Mouse (Mus musculus) lung, embryonic 14.5 days (tissue): ENCODE measurements at regions not wholly inside any gene's neighbourhood (a gene's known extent, or its start where the extent isn't known, plus 50 kb on each side); places are given as distances from the start of the nearest gene placed in this dataset.

ENCODE experiments used
- ATAC-seq: fragments of 200-750 bp; cut with Nextera tagmentation; 2 replicates; pipeline ENCODE4 v1.8.0; 2017; ENCODE audit warnings: mild to moderate bottlenecking, moderate TSS enrichment, moderate library complexity; ENCODE audit not compliant: insufficient read depth
- DNase-seq: peaks from one replicate; pipeline ENCODE4 v3.0.0-alpha.2; 2015
- H3K27ac ChIP-seq: fragments of 300-500 bp; sonication (generic); 2 replicates; pipeline ENCODE4 v1.5.1; 2014; ENCODE audit warnings: low read depth, mild to moderate bottlenecking, moderate library complexity
- H3K27me3 ChIP-seq: fragments of 300-500 bp; sonication (generic); 2 replicates; pipeline ENCODE4 v1.6.1; 2014; ENCODE audit warnings: low read length, control low read depth; ENCODE audit not compliant: insufficient read depth
- H3K36me3 ChIP-seq: fragments of 300-500 bp; sonication (generic); 2 replicates; pipeline ENCODE4 v1.6.1; 2014; ENCODE audit warnings: control low read depth; ENCODE audit not compliant: insufficient read depth
- H3K4me1 ChIP-seq: fragments of 300-500 bp; sonication (generic); 2 replicates; pipeline ENCODE4 v1.6.1; 2014; ENCODE audit warnings: antibody characterized with exemption, control low read depth; ENCODE audit not compliant: insufficient read depth
- H3K4me2 ChIP-seq: fragments of 300-500 bp; sonication (generic); 2 replicates; pipeline ENCODE4 v1.6.1; 2014; ENCODE audit warnings: mild to moderate bottlenecking
- H3K4me3 ChIP-seq: fragments of 300-500 bp; sonication (generic); 2 replicates; pipeline ENCODE4 v1.5.1; 2014; ENCODE audit warnings: low read depth, low read length
- H3K9ac ChIP-seq: fragments of 300-500 bp; sonication (generic); 2 replicates; pipeline ENCODE4 v1.6.1; 2014
- H3K9me3 ChIP-seq: fragments of 300-500 bp; sonication (generic); 2 replicates; pipeline ENCODE4 v1.6.1; 2016; ENCODE audit warnings: low read depth, low read length, control low read depth
- CTCF ChIP-seq: IDR thresholded peaks from 2 replicates; pipeline ENCODE4 v1.5.1; 2016; ENCODE audit warnings: antibody characterized with exemption, low read depth
- WGBS: fragments of 180-500 bp; shearing (Covaris S2); extraction: QIAGEN DNeasy Blood & Tissue Kit; methylation state at CpG from one replicate; pipeline ENCODE4 v1.1.7; 2014; 5-methylcytosine and 5-hydroxymethylcytosine counted together

DNA sequence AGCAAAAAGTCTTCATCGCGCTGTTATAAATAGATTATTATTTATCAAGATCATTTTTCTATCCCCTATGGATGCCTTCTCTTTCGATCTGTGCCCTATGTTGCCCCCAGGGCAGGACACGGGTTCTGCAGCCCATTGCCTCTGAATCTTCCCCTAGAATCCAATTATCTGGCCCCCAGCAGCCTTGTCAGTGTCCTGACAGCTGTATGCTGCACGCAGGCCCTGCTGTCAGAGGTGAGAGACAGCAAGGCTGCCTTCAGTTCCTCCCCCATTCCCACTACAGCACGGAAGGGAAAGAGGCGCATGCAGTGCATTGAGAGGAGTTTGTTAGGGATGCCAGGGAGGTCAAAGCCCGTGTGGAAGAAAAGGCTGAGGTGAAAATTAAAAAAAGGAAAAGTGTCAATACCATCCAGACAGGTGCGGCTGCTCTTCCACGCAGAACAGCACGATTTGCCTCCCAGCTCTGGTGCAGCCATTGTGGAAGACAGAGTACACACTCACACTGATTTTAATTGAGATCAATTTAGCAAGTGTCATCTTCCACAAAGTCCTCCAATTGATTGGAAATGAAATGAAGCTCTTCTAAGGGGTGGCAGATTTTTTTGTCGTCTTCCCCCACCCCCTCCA lies 165.1 kb downstream of the Samd5 start:
- Histone ChIP-seq H3K4me1 (0 out of 2 replicates have a peak, but pooled peaks cover 3% of the 10 kb centered on the region), H3K9ac (no peak overlapping the region), H3K36me3 (no peaks in the 10 kb centered on the region), H3K27me3 (no peaks in the 10 kb centered on the region), H3K4me2 (no peak overlapping the region), H3K4me3 (no peak overlapping the region), H3K27ac (no peak overlapping the region), H3K9me3 (no peaks in the 10 kb centered on the region)
- no peak for DNase-seq
- no peak for TF ChIP-seq CTCF
- ATAC-seq: no peak
- WGBS: 45% methylated on average over 12 of the region's 12 CpGs

GRCm38 (mm10) chr10:9509092-9509671 lies 165.8 kb downstream of the Samd5 start:
- Histone ChIP-seq H3K9me3 (no peaks in the 10 kb centered on the region), H3K27me3 (no peaks in the 10 kb centered on the region), H3K4me2 (no peak overlapping the region), H3K9ac (no peak overlapping the region), H3K4me3 (no peak overlapping the region), H3K4me1 (0 out of 2 replicates have a peak, but pooled peaks cover 3% of the 10 kb centered on the region), H3K27ac (no peak overlapping the region), H3K36me3 (no peaks in the 10 kb centered on the region)
- ATAC-seq: no peak
- TF ChIP-seq CTCF: no peak
- WGBS: 53% methylated on average over 17 of the region's 17 CpGs
- DNase-seq: no peak

GRCm38 (mm10) chr10:9503569-9504493 lies 171.2 kb downstream of the Samd5 start:
- 57% methylated on average over 11 of the region's 11 CpGs for WGBS
- Histone ChIP-seq H3K9me3 (no peaks in the 10 kb centered on the region), H3K27ac (no peak overlapping the region), H3K9ac (no peak overlapping the region), H3K4me1 (no peaks in the 10 kb centered on the region), H3K4me2 (no peak overlapping the region), H3K4me3 (no peak overlapping the region), H3K36me3 (no peaks in the 10 kb centered on the region), H3K27me3 (no peaks in the 10 kb centered on the region)
- no peak for DNase-seq
- no peak for TF ChIP-seq CTCF
- no peak for ATAC-seq

- Histone ChIP-seq H3K9ac (no peak overlapping the region), H3K27ac (no peak overlapping the region), H3K4me2 (no peak overlapping the region), H3K4me3 (no peak overlapping the region), H3K9me3 (no peaks in the 10 kb centered on the region), H3K36me3 (no peaks in the 10 kb centered on the region), H3K27me3 (no peaks in the 10 kb centered on the region), H3K4me1 (no peaks in the 10 kb centered on the region)
- DNase-seq: no peak
- TF ChIP-seq CTCF: no peak
- ATAC-seq: no peak
- WGBS: 85% methylated on average over 3 of the region's 3 CpGs
These were observed 176.5 kb downstream of the Samd5 start for GRCm38 (mm10) chr10:9498550-9498949.

DNA sequence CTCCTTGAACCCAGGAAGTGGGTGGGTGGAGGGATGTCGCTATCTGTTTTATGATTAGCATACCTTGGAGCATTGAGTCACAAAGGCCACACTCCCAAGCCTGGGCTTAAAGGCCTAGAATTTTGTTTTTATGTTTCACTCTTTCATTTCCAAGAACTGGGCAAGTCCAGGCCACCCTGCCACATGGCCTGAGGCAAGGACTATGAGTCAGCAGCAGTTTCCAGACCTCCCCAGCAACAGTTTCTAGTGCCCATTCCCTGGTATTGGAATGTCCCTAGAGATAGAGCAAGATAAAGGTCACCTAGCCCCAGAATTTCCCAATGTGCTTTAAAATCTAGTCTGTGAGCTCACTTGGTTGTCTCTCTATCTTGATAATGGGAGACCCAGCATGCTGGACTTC lies 178.0 kb downstream of the Samd5 start:
- WGBS: 78% methylated on average over 1 of the region's 1 CpGs
- Histone ChIP-seq H3K9me3 (no peaks in the 10 kb centered on the region), H3K4me3 (no peak overlapping the region), H3K4me2 (no peak overlapping the region), H3K27me3 (no peaks in the 10 kb centered on the region), H3K9ac (no peak overlapping the region), H3K4me1 (no peaks in the 10 kb centered on the region), H3K36me3 (no peaks in the 10 kb centered on the region), H3K27ac (no peak overlapping the region)
- TF ChIP-seq CTCF: no peak
- ATAC-seq (no peak), DNase-seq (no peak)

- Histone ChIP-seq H3K36me3 (no peaks in the 10 kb centered on the region), H3K9ac (no peak overlapping the region), H3K27ac (peak overlapping the region; percentile 8; the same call in 1 of the 2 replicates), H3K9me3 (no peaks in the 10 kb centered on the region), H3K4me3 (no peak overlapping the region), H3K4me1 (no peaks in the 10 kb centered on the region), H3K4me2 (no peak overlapping the region), H3K27me3 (no peaks in the 10 kb centered on the region)
- DNase-seq (peak; percentile 63), ATAC-seq (no peak; the same call in 1 of the 2 replicates)
- 23% methylated on average over 6 of the region's 6 CpGs for WGBS
- no peak for TF ChIP-seq CTCF
These were observed 179.8 kb downstream of the Samd5 start for GRCm38 (mm10) chr10:9495143-9495651.

GRCm38 (mm10) chr10:9490416-9490815 lies 184.6 kb downstream of the Samd5 start:
- no peak for TF ChIP-seq CTCF
- Histone ChIP-seq H3K27me3 (no peaks in the 10 kb centered on the region), H3K36me3 (no peaks in the 10 kb centered on the region), H3K9ac (no peak overlapping the region), H3K27ac (no peak overlapping the region), H3K9me3 (no peaks in the 10 kb centered on the region), H3K4me3 (no peak overlapping the region), H3K4me2 (no peak overlapping the region), H3K4me1 (no peaks in the 10 kb centered on the region)
- no peak for DNase-seq
- 75% methylated on average over 2 of the region's 2 CpGs for WGBS
- ATAC-seq: no peak
